Mouse (Mus musculus) heart, adult 18-20 months (tissue): ENCODE data around the gene Nr5a2. TPM values are rescaled to one million over a fixed set of nuclear protein-coding genes. Genes with fewer than 3 reads are reported as not detected.
"Not testable (repeated sequence)": the region's sequence is repeated elsewhere in the genome, so short reads cannot be mapped to it uniquely, and the experiment has no call there.

ENCODE experiments used
- DNase-seq, 2 experiments: peaks; one replicate each; pipeline ENCODE4 v3.0.0; 2021 to 2022; ENCODE audit warnings: mixed read lengths in 1 of 2
- total RNA-seq, 2 experiments: library from RNA; stranded (reverse); gene quantifications; 2 replicates each; pipeline ENCODE4 v1.2.3; 2021

Nr5a2 gene
- total RNA-seq, 2 experiments from 2014 or later: 0.07 to 0.46 TPM

- DNase-seq: peak in 1 of 2 experiments; percentile 4
These were observed 121.0 kb downstream of the Nr5a2 start for GRCm38 (mm10) chr1:136839202-136839601.

GRCm38 (mm10) chr1:136832305-136833152, 127.7 kb downstream of the Nr5a2 start:
- DNase-seq: no peak

- no peak for DNase-seq
These were observed 129.3 kb downstream of the Nr5a2 start for GRCm38 (mm10) chr1:136830992-136831391.

GRCm38 (mm10) chr1:136829931-136830330, 130.3 kb downstream of the Nr5a2 start:
- DNase-seq: no peak

GRCm38 (mm10) chr1:136823897-136824296, 136.4 kb downstream of the Nr5a2 start:
- DNase-seq: peak in 1 of 2 experiments; percentile 3

GRCm38 (mm10) chr1:136800625-136801024, 159.6 kb downstream of the Nr5a2 start:
- DNase-seq: no peak

GRCm38 (mm10) chr1:136796361-136797090, 163.7 kb downstream of the Nr5a2 start:
- DNase-seq: no peak

- DNase-seq: not testable (repeated sequence)
These were observed 167.0 kb downstream of the Nr5a2 start for GRCm38 (mm10) chr1:136792957-136793883.
